Mouse (Mus musculus): ENCODE data around the gene Pamr1.

The Pamr1 gene

DNA sequence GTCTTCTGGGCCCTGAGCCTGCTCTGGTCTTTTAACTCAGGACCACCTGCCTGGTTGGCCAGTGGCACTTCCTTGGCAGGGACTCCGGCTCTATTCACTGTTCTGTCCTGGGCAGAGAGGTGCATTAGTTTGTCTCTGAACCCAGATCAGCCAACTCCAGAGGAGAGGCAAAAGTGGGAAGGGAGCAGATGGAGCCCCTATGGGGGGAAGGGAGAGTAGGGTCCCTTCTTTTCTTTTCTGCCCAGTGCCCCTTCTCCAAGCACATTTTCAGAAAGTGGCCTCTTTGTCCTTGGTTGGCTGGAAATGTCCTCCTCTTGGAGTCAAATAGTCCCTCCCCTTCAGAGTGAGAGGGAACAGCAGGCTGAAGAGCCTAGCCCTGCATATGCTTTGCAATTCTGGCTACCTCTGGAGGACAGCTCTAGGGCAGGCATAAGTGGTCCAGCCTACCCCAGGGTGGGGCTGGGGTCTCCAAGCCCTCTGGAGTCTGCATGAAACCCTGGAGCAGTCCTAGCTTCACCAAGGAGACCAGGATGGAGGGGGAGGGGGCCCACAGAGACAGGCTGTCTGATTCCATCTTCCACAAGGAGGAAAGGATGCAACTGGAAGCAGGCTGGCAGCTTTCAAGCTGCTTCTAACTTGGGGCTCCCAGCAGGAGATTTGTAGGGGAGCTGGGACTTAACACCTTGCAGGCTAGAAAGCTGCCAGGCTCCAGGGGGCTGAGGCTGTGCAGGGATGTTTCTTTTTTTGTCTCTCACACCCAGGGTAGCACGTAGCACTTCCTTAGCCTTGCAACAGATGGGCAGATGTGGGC is 49.3 kb downstream of the Pamr1 start:
- no peak for DNase-seq (ENCODE audit: low spot score in 2 of 2)

DNA sequence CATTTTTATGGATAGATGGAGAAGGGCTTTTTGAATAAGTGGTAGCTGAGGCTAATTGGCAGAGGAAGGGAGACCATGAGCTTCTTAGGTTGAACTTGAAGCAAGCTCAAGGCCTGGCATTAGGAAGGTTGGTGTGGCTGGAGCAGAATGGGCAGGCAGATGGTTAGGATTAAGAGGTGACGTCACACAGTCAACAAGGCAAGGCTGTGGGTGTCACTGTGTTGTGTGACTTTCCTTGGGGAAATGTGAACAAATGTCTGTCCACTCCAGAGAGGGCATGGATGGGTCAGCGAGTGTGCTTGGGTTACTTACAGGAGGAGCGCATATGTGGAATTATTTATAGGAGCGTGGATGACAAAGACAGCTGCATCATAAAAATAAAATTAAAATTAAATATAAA is 50.7 kb downstream of the Pamr1 start:
- DNase-seq (ENCODE audit: low spot score in 2 of 2): no peak

- DNase-seq (ENCODE audit: low spot score in 2 of 2): no peak
Measured at GRCm38 (mm10) chr2:102610485-102610884, 60.7 kb downstream of the Pamr1 start.

GRCm38 (mm10) chr2:102616637-102617036 is 66.8 kb downstream of the Pamr1 start:
- no peak for DNase-seq (ENCODE audit: low spot score in 2 of 2)

DNA sequence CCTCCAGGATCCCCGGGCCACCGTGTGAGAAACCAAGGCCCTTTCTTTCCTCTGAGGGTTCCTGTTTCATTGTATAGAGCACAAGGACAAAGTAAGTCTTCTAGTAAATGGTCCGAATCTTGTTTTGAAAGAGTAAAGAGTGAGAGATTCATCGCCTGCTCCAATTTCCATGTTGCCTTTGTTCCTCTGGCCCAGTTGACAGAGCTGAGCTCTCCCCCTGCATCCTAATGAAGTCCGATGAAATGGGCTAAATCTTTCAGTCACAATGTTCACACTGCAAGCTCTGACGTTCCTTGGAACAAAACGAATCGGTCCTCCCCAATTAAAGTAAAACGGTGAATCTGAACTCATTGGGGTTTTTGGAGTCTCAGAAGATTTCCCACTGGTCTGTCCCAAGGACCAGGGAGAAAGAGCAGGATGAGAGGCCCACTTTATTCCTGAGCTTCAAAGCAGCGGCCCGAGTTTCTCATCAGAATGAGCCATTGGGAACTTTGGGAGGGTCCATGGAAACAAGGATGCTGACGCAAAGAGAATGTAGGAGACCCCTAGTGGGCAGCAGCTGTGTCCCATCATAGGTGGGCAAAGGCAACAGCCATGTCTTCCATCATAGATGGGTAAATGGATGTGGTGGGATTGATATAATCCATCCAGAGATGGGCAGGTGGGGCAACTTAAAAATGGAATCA is 71.1 kb downstream of the Pamr1 start:
- DNase-seq (ENCODE audit: low spot score in 2 of 2): no peak

DNA sequence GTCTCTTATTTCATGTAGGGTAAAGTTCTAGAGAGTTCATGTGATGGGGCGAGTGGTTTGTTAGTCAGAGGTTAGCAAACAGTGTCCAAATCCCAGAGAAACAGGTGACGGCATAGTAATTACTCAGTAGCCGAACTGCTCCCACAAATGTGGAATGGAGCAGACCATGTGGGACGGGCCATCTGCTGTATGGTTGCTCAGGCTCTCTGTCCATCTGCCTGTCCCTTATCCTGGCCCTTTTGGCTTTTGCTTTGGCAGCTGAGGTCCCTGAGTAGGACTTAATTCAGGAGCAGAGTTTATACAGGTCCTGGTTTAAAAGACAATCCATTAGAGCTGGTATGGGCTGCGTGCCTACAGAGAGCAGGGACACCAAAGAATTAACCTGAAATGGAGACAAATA is 72.4 kb downstream of the Pamr1 start:
- no peak for DNase-seq (ENCODE audit: low spot score in 2 of 2)

DNA sequence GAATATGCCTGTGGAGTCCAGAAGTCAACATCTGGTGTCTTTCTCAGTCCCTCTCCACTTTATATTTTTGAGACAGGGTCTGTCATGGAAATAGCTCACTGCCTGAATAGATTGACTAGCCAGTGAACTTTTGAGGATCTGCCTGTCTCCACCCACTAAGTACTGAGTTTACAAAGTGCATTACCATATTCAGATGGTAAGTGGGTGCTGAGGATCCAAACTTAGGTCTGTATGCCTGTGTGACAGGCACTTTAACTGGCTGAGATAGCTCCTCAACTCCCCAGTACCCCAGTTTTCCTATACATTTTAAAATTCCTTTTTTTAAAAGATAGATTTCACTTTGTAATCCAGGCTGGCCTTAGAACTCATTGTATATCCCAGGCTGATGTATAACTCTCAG is 73.1 kb downstream of the Pamr1 start:
- no peak for DNase-seq (ENCODE audit: low spot score in 2 of 2)

DNA sequence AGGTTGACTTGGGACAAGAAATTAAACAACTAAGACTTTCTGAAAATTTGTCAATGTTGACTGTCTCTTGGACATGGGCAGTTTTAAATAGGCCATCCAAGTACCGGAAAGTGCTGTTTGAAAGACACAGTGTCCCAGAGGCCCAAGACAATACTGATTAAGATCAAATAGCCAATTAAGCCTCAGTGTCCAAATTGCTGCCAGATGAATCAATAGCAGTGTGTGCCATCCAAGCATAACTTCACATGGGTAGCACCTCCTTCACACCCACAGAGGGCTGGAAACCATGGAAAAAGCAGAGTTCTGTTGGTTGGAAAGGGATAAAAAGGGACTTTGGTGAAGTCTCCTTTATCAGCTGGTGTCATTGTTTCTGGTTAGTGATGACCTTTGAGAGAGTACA is 74.7 kb downstream of the Pamr1 start:
- DNase-seq (ENCODE audit: low spot score in 2 of 2): no peak

GRCm38 (mm10) chr2:102632361-102632760 is 82.5 kb downstream of the Pamr1 start:
- DNase-seq (ENCODE audit: low spot score in 2 of 2): no peak

DNA sequence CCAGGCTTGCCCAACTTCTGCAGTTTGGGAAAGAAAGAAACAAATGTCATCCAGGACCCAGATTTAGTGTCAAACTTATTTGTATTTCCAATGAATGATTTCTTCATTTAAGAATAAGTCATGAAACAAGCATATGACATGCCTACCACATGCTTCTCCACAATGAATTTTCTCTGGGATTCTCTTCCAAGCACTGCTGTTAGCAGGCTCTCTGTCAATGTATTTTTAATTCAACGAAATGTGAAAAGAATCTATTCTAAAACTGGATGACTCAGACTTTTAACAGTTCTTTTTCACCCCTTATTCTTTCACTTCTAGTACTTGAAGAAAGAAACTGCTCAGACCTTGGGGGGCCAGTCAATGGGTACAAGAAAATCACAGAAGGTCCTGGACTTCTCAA is 84.2 kb downstream of the Pamr1 start:
- no peak for DNase-seq (ENCODE audit: low spot score in 2 of 2)

DNA sequence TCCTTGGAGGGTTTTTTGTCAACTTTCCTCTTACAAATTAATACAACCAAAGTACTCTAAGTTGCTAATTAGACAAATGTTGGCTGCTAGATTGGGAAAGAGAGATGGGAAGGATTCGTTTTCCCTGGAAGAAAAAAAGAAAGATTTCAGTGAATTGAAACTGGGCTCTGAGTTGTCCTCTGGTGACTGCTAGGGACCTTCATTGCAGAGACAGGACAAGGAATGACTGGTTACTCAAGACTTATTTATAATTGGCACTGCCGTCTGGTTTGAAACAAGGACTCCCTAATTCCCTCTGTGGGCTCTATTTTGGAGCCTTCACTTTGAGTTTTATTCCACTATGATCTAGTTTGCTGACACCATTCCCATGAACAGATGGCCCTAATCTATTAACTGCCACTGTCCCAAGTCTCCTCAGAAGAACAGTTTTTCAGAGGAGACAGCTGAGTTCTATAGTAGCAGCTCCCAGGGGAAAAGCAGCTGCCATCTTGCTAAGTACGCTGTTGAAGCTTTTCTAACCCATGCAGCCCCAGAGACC is 85.8 kb downstream of the Pamr1 start:
- no peak for DNase-seq (ENCODE audit: low spot score in 2 of 2)

DNA sequence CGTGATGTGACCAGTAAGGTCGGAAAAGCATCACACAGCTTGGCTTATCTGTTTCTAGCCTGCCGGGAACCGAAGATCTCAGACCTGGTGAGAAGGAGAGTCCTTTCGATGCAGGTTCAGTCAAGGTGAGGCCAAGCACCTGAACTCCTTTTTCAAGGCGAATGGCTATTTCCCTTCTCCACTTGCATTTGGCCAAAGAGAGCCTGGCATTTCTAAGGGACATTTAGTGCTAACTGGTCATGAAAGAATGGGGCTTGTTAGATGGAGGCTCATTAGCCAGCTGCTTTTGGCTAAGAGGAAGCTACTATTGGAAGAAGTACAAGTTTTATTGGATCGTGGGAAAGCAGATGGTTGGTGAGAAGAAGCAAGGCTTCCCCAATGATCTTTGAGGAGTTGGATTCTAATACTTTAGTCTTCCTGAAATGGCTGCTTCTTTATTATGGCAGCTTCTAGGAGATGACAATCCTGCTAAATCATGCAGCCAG is 86.3 kb downstream of the Pamr1 start:
- DNase-seq (ENCODE audit: low spot score in 2 of 2): no peak

- DNase-seq (ENCODE audit: low spot score in 2 of 2): no peak
Measured at GRCm38 (mm10) chr2:102638140-102638539, 88.3 kb downstream of the Pamr1 start.

GRCm38 (mm10) chr2:102638690-102639089 is 88.9 kb downstream of the Pamr1 start:
- no peak for DNase-seq (ENCODE audit: low spot score in 2 of 2)

GRCm38 (mm10) chr2:102648845-102649500 is 99.2 kb downstream of the Pamr1 start:
- DNase-seq (ENCODE audit: low spot score in 2 of 2): no peak

- no peak for DNase-seq (ENCODE audit: low spot score in 2 of 2)
Measured at GRCm38 (mm10) chr2:102650322-102650721, 100.5 kb downstream of the Pamr1 start.

GRCm38 (mm10) chr2:102655966-102656725 is 106.3 kb downstream of the Pamr1 start:
- DNase-seq (ENCODE audit: low spot score in 2 of 2): no peak

DNA sequence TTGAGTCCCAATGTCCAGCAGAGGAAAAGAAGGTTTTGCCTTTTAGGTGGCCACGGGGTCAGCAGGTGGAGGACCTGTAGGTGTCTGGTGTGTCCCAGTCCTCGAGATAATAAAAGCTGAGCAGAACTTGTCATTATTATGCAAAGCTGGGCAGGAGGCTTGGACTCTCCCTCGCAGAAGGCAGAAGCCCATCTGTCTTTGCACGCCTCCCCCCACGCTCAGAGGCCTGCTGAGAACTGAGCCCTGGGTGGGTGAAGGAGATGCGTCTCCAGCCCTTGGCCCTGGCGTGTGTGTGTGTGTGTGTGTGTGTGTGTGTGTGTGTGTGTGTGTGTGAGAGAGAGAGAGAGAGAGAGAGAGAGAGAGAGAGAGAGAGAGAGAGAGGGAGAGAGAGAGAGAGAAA is 107.9 kb downstream of the Pamr1 start:
- DNase-seq (ENCODE audit: low spot score in 2 of 2): no peak

DNA sequence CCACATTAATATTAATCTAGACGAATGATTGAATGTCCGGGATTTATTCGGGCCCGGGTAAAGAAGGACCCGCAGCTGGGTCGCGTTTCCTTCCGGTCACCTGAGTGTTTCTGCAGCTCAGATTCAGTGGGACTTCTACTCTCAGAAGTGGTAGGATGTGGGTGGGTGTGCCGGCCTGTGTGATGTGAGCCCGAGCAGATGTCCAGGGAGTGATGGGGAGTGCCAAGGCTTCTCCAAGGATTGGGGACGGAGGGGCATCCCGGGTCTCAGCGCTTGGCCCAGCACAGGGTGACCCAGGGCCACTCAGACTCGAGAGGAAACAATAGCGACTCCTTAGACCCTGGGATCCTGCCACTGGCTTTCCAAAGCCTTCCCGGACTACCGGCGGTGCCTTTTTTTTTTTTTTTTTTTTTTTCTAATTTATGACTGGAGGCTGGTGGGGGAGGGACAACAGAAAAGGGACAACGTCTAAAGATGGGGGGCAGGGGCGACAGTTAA is 108.4 kb downstream of the Pamr1 start, which contains the start of gene Slc1a2:
Slc1a2 (plus strand) TSS at position 497 of the 498 bp plus-strand sequence.
- no peak for DNase-seq (ENCODE audit: low spot score in 2 of 2)

DNA sequence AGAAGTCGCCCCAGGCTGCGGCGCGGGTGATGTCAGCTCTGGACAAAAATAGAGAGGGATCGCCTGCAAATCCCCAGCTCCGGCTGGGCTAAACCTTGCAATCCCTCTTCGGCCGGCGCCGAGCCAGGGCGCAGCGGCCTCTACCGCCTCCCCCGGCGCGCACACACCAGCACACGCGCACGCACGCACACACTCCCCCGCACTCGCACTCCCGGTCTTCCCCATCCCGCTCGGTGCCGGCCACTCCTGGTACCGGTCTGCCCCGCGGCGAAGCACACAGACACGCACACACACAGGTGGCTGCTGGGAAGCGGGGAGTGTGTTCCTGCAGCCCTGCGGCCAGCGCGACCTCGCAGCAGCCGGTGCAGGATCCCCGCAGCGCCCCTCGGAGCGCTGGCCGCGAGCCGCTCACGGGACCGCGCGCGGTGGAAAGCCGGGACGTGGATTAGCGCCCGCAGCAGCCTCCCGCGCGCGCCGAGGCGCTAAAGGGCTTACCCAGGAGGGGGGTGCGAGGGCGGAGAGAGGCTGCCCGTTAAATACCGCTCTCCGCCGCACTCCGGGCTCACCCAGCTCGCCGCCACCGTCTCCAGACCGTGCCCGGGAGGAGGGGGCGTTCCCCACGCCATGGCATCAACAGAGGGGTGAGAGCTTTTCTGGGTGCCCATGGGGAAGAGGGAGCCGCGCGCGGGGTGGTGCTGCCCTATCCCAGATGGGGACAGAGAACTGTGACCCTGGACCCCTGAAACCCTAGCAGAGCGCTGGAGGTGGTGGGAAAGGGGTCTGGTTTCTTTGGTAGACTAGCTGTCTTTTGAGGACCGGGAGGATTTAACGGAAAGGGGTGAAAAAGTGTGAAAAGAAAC is 109.1 kb downstream of the Pamr1 start:
- DNase-seq (ENCODE audit: low spot score in 2 of 2): no peak

DNA sequence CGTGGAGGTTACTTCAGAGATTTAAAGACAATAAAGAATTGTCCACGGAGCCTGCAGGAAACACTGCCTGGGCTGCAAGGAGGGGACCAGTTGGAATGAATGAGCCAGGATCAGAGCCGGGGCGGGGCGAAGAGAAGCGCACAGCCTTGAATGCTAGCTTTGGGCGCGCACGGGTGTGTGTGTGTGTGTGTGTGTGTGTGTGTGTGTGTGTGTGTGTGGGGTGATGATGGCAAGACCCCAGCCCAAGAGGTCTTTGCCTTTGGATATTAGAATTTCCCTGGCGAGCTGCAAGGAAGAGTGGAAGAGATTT is 109.7 kb downstream of the Pamr1 start:
- no peak for DNase-seq (ENCODE audit: low spot score in 2 of 2)
